Mouse (Mus musculus) gastrocnemius, postnatal 25 days (tissue): ENCODE results near the gene Cnih3. TPM values are rescaled to one million over a fixed set of nuclear protein-coding genes. Genes with fewer than 3 reads are reported as not detected.

Experiments used
- DNase-seq: peaks from one replicate; pipeline ENCODE4 v3.0.0; 2022
- long read RNA-seq, 2 experiments: library from polyadenylated mRNA; stranded (forward); transcript quantifications; one replicate each; pipeline ENCODE4 v2.0.0; 2021
- total RNA-seq, 2 experiments: library from RNA; stranded (reverse); gene quantifications; 1 replicate in 1 of 2; 2 replicates in 1 of 2; pipeline ENCODE4 v1.2.3; 2021

The Cnih3 gene
- not detected for total RNA-seq
- long read RNA-seq, experiment 1, result 0 reads
- long read RNA-seq, experiment 2, result 0 reads

DNA sequence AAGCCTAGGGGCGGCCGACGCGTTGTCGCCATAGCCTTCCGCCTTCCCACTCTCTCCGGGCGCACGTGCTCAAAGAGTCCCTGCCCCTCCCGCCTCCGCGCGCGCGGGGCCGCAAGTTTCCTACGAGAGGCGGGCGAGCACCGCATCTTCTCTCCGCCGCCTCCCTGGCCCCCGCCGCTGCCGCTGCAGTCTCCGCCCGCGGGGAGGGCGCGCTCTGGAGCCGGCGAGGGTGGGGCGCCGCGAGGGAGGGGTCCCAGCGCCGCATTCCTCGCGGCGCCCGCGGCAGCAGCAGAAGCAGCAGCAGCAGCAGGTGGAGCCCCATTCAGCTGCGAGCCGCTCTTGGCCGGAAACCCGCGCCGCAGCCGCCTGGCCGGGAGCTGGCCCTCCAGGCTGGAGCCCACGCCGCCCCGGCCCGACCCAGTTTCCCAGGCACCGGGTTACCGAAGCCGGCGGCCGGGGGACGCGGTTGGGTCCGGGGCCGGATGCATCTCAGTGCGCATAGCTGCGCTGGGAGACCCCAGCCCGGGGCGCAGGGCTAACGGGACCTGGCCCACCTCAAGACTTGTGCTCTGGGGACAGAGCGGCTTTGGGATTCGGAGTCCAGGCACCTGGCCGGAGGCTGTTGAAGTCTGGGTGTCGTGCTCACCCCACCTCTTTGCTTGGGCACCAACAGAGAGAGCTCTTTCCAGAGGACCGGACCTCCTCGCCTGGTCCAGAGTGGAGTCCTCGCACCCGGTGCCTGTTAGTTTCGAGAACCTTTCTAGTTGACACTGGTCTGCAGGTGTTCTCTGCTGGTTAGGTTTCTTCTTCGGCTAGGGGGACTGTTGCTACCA is at the start of gene Cnih3:
TSS of gene Cnih3 (plus strand) at position 262 of the 833 bp plus-strand sequence.
- peak; percentile 55 for DNase-seq

DNA sequence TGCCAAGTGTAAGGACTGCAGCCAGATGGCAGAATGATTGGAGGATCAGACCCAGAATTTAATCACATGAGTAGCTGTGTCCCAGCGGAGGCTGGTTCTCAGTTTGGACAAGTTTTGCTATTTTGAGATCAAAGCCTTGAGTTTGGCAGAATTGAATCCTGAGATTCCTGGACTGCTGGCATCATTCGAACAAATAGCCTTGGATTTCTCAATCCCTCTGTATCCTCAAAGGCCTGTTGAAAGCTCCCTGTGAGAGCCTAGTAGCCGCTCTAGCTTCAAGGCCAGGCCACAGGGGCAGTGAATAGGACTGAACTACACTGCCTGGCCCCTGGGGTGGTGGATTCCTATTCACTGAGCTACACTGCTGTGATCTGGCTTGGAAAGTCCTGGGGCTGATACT is 44.4 kb upstream of the Cnih3 start:
- DNase-seq, result no peak

DNA sequence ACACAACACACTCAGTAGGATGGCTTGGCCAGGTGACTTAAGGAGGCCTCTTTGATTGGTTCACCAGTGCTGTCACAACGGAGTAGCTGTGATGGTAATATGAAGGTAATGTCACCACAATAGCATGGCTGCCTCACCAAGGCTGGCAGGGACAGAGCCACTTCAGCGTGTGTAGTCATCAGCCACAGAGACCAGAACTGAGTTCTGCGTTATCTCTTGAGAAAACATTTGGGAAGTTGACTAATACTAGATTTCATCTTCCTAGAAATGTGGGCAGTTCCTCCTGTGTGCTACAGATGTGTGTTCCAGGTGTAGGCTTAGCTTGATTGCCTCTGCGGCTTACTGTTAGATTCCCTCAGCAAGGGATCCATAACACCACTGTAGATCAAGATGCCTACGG is 41.7 kb upstream of the Cnih3 start:
- DNase-seq, result no peak

DNA sequence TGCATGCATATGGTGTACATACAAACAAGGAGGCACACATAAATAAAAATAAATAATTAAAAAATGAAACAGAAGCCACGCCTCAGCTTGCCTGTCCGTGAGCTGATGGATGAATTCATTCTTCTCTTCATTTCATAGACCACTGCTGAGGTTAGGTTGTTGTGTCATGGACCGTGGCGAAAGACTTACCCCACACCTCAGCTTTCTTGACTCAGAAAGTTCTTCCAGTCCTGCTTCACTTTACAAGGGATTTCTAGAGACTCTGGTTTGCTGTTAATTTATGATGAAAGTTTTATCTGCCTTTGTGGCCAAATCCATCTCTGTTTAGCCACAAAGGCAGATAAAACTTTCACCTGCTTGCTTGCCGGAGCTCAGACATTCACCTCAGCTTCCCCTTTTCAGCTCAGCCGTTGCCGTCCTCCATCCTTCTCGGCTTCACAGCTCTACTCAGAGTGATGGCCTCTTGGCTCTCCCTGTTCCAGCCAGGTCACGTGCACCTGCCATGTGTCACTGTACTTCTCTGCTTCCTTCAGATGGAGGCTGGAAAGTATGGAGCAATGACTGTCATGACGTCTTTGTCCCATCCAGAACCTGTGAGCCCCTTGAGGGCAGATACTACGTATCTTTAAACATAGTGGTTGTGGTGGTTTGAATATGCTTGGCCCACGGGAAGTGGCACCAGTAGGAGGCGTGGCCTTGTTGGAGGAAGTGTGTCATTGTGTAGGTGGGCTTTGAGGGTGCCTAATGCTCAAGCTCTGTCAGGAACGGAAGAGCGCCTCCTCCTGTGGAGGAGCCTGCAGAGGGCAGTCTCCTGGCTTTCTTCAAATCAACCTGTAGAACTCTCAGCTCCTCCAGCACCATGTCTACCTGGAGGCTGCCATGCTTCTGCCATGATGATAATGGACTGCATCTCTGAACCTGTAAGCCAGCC is 40.0 kb upstream of the Cnih3 start:
- DNase-seq, result no peak

DNA sequence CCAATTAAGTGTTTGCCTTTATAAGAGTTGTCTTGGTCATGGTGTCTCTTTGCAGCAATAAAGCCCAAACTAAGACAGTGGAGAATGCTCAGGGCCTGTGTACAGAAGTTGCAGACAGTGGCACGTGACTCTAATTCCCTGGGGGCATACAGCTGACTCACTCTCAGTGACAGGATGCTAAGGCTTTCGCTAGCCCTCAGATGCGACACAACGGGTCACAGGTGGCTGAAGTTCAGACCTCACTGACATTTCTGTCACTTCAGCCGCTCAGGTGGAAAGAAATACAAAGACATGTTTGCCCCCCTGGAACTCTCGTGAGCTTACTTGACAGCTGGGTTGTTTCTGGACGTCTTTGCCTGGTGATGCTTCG is 39.4 kb upstream of the Cnih3 start:
- no peak for DNase-seq

- DNase-seq, result no peak
Measured at GRCm38 (mm10) chr1:181314301-181314700, 38.1 kb upstream of the Cnih3 start.

DNA sequence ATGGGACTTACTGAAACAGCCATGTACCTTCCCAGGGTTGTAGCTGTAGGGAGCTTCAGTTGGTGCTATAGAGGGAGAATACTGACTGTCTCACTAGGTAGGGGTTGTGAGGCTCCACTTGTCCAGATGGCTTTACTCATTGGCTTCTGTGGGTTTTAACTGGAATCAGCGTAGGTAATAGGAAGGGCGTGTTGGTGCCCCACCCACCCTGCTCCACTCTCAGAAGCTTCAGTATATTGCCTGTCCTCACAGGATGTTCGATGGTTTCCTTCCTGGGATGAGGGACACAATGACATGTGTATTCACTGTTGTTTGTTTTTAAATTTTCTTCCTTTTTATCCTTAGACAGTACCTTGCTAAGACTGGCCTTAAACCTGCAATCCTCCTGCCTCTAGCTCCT is 37.1 kb upstream of the Cnih3 start:
- no peak for DNase-seq

GRCm38 (mm10) chr1:181316571-181316970 is 35.9 kb upstream of the Cnih3 start:
- DNase-seq, result no peak

GRCm38 (mm10) chr1:181319466-181319865 is 33.0 kb upstream of the Cnih3 start:
- no peak for DNase-seq

- no peak for DNase-seq
Measured at GRCm38 (mm10) chr1:181321149-181321548, 31.3 kb upstream of the Cnih3 start.

DNA sequence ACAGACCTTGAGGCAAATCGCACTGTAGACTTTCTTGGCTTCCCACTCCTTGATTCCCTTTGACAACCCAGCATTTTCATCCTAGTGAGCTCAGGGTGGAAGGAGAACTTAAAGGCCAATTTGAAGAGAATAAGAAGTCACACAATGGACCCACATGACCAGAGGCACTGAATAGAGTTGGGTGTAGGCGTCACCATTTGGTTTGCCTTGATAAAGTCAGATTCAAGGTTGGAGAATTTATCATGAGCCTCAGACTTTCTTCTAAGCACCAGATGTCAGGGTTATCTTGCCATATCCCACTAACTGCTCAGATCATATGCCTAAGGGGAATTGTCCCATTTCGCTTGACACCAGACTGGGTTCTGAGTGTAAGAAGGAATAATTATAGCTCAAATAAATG is 29.3 kb upstream of the Cnih3 start:
- DNase-seq, result no peak

DNA sequence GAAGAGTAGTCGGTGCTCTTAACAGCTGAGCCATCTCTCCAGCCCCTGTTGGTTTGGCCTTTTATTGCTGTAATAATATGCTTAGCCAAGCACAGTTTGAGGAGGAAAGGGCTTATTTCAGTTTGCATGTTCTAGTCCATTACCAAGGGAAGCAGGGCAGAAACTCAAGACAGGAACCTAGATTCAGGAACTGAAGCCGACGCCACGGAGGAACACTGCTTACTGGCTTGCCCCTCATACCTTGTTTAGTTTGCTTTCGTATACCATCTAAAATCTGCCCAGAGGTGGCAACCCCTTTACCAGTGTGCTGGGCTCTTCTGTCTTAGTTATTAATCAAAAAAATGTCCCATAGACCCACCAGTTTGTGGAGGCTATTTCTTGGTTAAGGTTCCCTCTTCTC is 25.3 kb upstream of the Cnih3 start:
- DNase-seq, result no peak

DNA sequence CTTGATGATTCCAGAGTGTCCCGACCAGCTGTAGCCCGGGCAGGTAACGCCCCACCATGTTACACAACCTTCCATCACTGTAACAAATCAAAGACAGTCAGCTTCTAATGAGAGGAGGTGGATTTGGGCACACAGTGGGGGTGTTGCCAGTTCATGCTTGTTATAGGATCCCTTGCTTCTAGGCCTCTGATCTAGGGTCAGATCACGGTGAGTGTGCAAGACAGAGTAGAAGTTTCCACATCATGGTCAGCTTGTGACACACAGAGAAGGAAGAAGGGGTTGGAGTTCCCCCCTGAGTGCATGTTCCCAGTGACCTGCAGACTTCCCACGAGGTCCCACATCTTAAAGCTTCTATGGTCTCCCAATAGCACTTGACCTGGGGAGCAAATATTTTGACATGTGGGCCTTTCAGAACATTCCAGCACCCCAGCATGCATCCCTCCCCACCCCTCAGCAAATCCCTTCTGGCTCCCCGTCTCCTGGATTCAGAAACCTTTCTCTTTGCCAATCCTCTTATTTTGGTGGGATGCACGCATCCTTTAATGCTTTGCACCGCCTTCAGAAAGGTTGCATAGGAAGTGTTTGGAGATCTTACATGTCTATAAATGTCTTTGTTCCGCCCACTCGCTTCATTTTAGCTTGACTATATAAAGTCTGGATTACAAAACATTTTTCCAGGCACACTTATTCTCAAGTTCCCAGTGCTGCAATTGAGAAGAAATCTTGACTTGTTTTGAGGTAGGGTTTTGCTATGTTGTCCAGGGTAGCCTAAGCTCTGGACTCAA is 24.6 kb upstream of the Cnih3 start:
- DNase-seq, result no peak

GRCm38 (mm10) chr1:181329110-181329509 is 23.3 kb upstream of the Cnih3 start:
- DNase-seq, result no peak

GRCm38 (mm10) chr1:181332597-181332996 is 19.8 kb upstream of the Cnih3 start:
- no peak for DNase-seq

- no peak for DNase-seq
Measured at GRCm38 (mm10) chr1:181334329-181335018, 18.0 kb upstream of the Cnih3 start.

GRCm38 (mm10) chr1:181335019-181335365 is 17.4 kb upstream of the Cnih3 start:
- no peak for DNase-seq

DNA sequence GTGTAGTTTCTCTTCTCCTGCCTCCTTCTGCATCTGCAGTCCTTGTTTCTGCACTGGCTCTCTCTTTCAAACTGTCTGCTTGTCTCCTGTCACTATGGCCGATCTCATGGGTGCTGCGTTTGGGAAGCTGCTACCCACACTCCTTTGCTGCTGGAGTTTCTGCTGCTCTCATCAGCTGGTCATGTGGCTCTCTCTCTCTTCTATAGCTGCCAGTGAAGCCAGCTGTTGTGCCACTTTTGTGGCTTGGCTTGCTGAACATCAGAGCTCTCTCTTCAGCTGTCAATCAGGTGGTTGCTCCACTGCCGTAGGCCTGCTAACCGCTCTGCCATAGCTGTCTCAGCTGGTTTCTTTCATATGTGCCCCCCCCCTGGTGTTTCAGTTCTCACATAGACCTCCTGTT is 17.0 kb upstream of the Cnih3 start:
- DNase-seq, result peak; percentile 18

- no peak for DNase-seq
Measured at GRCm38 (mm10) chr1:181336857-181337256, 15.6 kb upstream of the Cnih3 start.

DNA sequence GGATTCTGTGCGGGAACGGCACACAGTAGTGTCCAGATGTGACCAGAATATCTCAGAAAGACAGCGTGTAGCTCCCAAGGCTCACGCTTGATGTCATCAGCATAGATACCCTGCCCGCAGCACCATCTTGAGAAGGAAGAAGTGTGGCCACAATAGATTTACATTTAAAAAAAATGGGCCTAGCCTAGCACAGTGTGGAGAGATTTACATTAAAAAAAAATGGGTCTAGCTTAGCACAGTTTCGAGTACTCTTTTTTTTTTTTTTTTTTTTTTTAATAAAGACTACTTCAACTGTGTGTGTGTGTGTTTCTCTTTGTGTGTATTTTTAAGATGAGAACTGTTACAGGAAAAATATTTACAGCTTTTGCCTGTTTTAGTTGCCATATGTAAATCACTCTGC is 13.3 kb upstream of the Cnih3 start:
- no peak for DNase-seq

DNA sequence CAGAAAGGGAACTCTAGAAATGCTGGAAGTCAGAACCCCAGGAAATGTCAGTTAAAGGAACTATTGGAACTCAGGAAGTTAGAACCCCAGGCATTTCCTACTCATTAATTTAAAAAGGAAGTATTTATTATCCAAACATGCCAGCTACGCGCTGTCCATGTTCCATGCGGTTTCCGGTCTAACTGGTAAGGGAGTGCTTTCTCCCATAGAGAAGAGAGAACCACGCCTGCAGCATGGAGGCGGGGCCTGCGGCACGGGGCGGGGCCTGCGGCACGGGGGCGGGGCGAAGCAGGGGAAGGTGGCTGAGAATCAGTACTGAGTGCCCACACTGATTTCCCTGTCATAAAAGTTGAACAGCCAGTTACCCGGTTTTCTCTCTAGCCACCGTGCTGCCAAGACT is 6.9 kb upstream of the Cnih3 start:
- peak; percentile 61 for DNase-seq

DNA sequence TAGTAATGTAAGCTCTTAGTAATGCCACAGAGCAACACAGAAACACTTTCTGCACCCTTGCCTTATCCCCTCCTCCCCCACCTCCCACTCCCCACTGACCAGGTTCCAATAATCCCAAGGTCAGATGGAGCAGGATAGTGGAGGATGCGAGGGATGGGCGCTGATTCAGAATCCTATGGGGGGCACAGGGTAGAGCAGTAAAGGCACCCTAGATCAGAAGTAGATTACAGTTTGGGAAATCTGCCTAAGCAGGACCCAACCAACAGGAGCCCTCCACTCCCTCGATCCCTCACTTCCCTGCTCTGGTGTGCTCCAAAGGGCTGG is 423 bp upstream of the Cnih3 start:
- no peak for DNase-seq
